Mouse (Mus musculus): ENCODE results near the gene Sema4b. TPM values are rescaled to one million over a fixed set of nuclear protein-coding genes. Genes with fewer than 3 reads are reported as not detected.

The Sema4b gene
- total and polyA plus RNA-seq, 3 experiments: 10.9 to 17.3 TPM; not detected in 1

GRCm38 (mm10) chr7:80230196-80230595, 43.6 kb downstream of the Sema4b start:
- Histone ChIP-seq H3K27ac (ENCODE audit: control insufficient read depth, low read depth, low read length) (no peak overlapping the region), H3K27me3 (ENCODE audit: control insufficient read depth in 1 of 2, insufficient read depth in 2 of 2, low read length in 2 of 2) (no peaks in the 10 kb centered on the region), H3K36me3 (ENCODE audit: control insufficient read depth in 1 of 2, insufficient read depth in 2 of 2, low read length in 2 of 2) (peaks cover 2 to 6% of the 10 kb centered on the region in 2 experiments; a peak in 3 of 4 replicates), H3K4me1 (ENCODE audit: control insufficient read depth in 1 of 2, insufficient read depth in 2 of 2, low read length in 2 of 2) (peaks cover 5 to 6% of the 10 kb centered on the region in 2 experiments; a peak in 3 of 4 replicates), H3K79me2 (ENCODE audit: control insufficient read depth, insufficient read depth, low read length, poor library complexity) (peaks cover 8% of the 10 kb centered on the region), H3K4me3 (ENCODE audit: control insufficient read depth in 1 of 2, insufficient read depth in 1 of 2, low read depth in 2 of 2, low read length in 2 of 2) (no peak overlapping the region), H3K9me3 (replicated peaks; ENCODE audit: insufficient read depth, low read length) (no peaks in the 10 kb centered on the region), H3K9ac (ENCODE audit: control insufficient read depth, low read depth, low read length, poor library complexity, severe bottlenecking) (no peak overlapping the region)
- no peak for TF ChIP-seq E2F4 (IDR thresholded peaks at IDR 0.05; ENCODE audit: borderline replicate concordance, low read depth, low read length)
- no peak for TF ChIP-seq GABPA (IDR thresholded peaks at IDR 0.05; ENCODE audit: low read depth, low read length)
- no peak for TF ChIP-seq MAZ (IDR thresholded peaks at IDR 0.05; ENCODE audit: low read depth, low read length)
- TF ChIP-seq USF1 (IDR thresholded peaks at IDR 0.05; ENCODE audit: low read depth, low read length): no peak
- no peak for TF ChIP-seq RAD21 (IDR thresholded peaks at IDR 0.05; ENCODE audit: low read depth, low read length)
- no peak for DNase-seq (ENCODE audit: low read depth, low spot score)

- H3K9ac ChIP-seq (ENCODE audit: control insufficient read depth, low read depth, low read length, poor library complexity, severe bottlenecking): peak overlapping the region; percentile 78
- H3K27me3 ChIP-seq (ENCODE audit: control insufficient read depth in 1 of 2, insufficient read depth in 2 of 2, low read length in 2 of 2): no peaks in the 10 kb centered on the region
- H3K79me2 ChIP-seq (ENCODE audit: control insufficient read depth, insufficient read depth, low read length, poor library complexity): peaks cover 10% of the 10 kb centered on the region
- H3K27ac ChIP-seq (ENCODE audit: control insufficient read depth, low read depth, low read length): peak overlapping the region; percentile 27
- TF ChIP-seq TBP (IDR thresholded peaks at IDR 0.05; ENCODE audit: low read depth, low read length) (peak; percentile 28; the same call in 1 of the 2 replicates), POLR2A (IDR thresholded peaks at IDR 0.05; ENCODE audit: control insufficient read depth in 1 of 2, insufficient read depth in 1 of 2, low read depth in 1 of 2, low read length in 2 of 2, poor library complexity in 1 of 2) (peak in 1 of 2 experiments; percentile 54; a peak in 1 of 4 replicates), NELFE (IDR thresholded peaks at IDR 0.05; ENCODE audit: low read depth, low read length) (no peak)
- H3K36me3 ChIP-seq (ENCODE audit: control insufficient read depth in 1 of 2, insufficient read depth in 2 of 2, low read length in 2 of 2): peaks cover 0 to 6% of the 10 kb centered on the region in 2 experiments; a peak in 2 of 4 replicates
- peak; percentile 73 for DNase-seq (ENCODE audit: low read depth, low spot score)
- peak overlapping the region; percentile 79 to 89 for H3K4me3 ChIP-seq (ENCODE audit: control insufficient read depth in 1 of 2, insufficient read depth in 1 of 2, low read depth in 2 of 2, low read length in 2 of 2)
- H3K4me1 ChIP-seq (ENCODE audit: control insufficient read depth in 1 of 2, insufficient read depth in 2 of 2, low read length in 2 of 2): peaks cover 5 to 6% of the 10 kb centered on the region in 2 experiments; a peak in 3 of 4 replicates
- no peaks in the 10 kb centered on the region for H3K9me3 ChIP-seq (replicated peaks; ENCODE audit: insufficient read depth, low read length)
Observed at GRCm38 (mm10) chr7:80231971-80232488, 45.4 kb downstream of the Sema4b start.

GRCm38 (mm10) chr7:80232489-80233029, 45.9 kb downstream of the Sema4b start, which contains the start of the genes Cib1 and Gdpgp1:
Cib1 (minus strand) TSS chr7:80232813.
Gdpgp1 (plus strand) TSS chr7:80232865.
- Histone ChIP-seq H3K9me3 (replicated peaks; ENCODE audit: insufficient read depth, low read length) (no peaks in the 10 kb centered on the region), H3K27me3 (ENCODE audit: control insufficient read depth in 1 of 2, insufficient read depth in 2 of 2, low read length in 2 of 2) (no peaks in the 10 kb centered on the region), H3K4me1 (ENCODE audit: control insufficient read depth in 1 of 2, insufficient read depth in 2 of 2, low read length in 2 of 2) (peaks cover 5 to 6% of the 10 kb centered on the region in 2 experiments; a peak in 3 of 4 replicates), H3K36me3 (ENCODE audit: control insufficient read depth in 1 of 2, insufficient read depth in 2 of 2, low read length in 2 of 2) (peaks cover 0 to 6% of the 10 kb centered on the region in 2 experiments; a peak in 2 of 4 replicates), H3K27ac (ENCODE audit: control insufficient read depth, low read depth, low read length) (peak within 1 kb of the TSS; percentile 66), H3K4me3 (ENCODE audit: control insufficient read depth in 1 of 2, insufficient read depth in 1 of 2, low read depth in 2 of 2, low read length in 2 of 2) (peak within 1 kb of the TSS; percentile 85 to 91), H3K79me2 (ENCODE audit: control insufficient read depth, insufficient read depth, low read length, poor library complexity) (peaks cover 10% of the 10 kb centered on the region), H3K9ac (ENCODE audit: control insufficient read depth, low read depth, low read length, poor library complexity, severe bottlenecking) (peak within 1 kb of the TSS; percentile 78)
- DNase-seq (ENCODE audit: low read depth, low spot score): peak; percentile 96
- TF ChIP-seq MAFK (IDR thresholded peaks at IDR 0.05; ENCODE audit: borderline replicate concordance, low read depth, low read length) (no peak), MAX (IDR thresholded peaks at IDR 0.05; ENCODE audit: low read length) (peak; percentile 95), USF2 (IDR thresholded peaks at IDR 0.05; ENCODE audit: borderline replicate concordance in 1 of 2, insufficient read depth in 1 of 2, low read depth in 1 of 2, low read length in 2 of 2) (peak; percentile 55 to 81; a peak in 3 of 4 replicates), POLR2AphosphoS2 (IDR thresholded peaks at IDR 0.05; ENCODE audit: low read length) (peak; percentile 72), E2F4 (IDR thresholded peaks at IDR 0.05; ENCODE audit: borderline replicate concordance, low read depth, low read length) (no peak), RCOR1 (IDR thresholded peaks at IDR 0.05; ENCODE audit: low read depth, low read length) (0 out of 2 replicates have a peak, but pooled peaks have one; percentile 15), TAL1 (IDR thresholded peaks at IDR 0.05; ENCODE audit: low read length) (no peak), ZNF384 (IDR thresholded peaks at IDR 0.05; ENCODE audit: low read depth, low read length) (no peak), TBP (IDR thresholded peaks at IDR 0.05; ENCODE audit: low read depth, low read length) (no peak; the same call in 1 of the 2 replicates), POLR2AphosphoS5 (IDR thresholded peaks at IDR 0.05; ENCODE audit: borderline replicate concordance, low read depth, low read length) (no peak), MEF2A (IDR thresholded peaks at IDR 0.05; ENCODE audit: extremely low read depth, insufficient replicate concordance, low read depth, low read length, poor library complexity, severe bottlenecking) (no peak), ZMIZ1 (IDR thresholded peaks at IDR 0.05; ENCODE audit: low read depth, low read length) (peak; percentile 64), NRF1 (IDR thresholded peaks at IDR 0.05; ENCODE audit: insufficient read depth, low read depth, low read length, poor library complexity, severe bottlenecking) (peak; percentile 84), TCF12 (IDR thresholded peaks at IDR 0.05; ENCODE audit: low read depth, low read length) (peak; percentile 47), ZKSCAN1 (IDR thresholded peaks at IDR 0.05; ENCODE audit: low read depth, low read length) (no peak), SMC3 (IDR thresholded peaks at IDR 0.05; ENCODE audit: low read depth, low read length) (no peak), GATA1 (IDR thresholded peaks at IDR 0.05; ENCODE audit: low read depth, low read length) (no peak)

Data from MEL (cell line).